Mouse (Mus musculus) gastrocnemius, postnatal 10 days (tissue): Measurements from ENCODE around the gene Ldha. TPM values are rescaled to one million over a fixed set of nuclear protein-coding genes. Genes with fewer than 3 reads are reported as not detected.

ENCODE experiments used
- DNase-seq: peaks from one replicate; pipeline ENCODE4 v3.0.0; 2021; ENCODE audit warnings: mixed read lengths
- total RNA-seq, 2 experiments: library from RNA; stranded (reverse); gene quantifications; 2 replicates each; pipeline ENCODE4 v1.2.3; 2021

Ldha gene
- total RNA-seq, 2 experiments from 2014 or later, result 1,967 to 2,342 TPM

DNA sequence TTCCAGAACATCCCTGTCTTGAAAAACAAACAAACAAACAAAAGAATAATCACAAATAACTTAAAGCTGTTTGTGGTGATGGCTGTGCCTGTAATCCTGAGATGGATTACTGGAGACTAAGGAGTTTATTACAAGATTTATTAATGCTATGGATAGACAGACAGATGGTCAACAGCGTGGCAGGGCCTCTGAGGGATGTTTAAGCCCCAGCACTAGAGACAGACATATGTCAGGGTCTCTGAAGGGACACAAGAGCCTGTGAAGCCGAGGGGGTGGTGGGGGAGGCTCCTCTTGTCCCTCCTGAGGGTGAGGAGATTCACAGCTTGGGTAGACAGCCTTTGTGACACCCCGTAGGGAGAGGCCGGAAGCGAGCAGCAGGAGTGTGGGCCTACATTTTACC is 4.2 kb upstream of the Ldha start:
- DNase-seq, result no peak

DNA sequence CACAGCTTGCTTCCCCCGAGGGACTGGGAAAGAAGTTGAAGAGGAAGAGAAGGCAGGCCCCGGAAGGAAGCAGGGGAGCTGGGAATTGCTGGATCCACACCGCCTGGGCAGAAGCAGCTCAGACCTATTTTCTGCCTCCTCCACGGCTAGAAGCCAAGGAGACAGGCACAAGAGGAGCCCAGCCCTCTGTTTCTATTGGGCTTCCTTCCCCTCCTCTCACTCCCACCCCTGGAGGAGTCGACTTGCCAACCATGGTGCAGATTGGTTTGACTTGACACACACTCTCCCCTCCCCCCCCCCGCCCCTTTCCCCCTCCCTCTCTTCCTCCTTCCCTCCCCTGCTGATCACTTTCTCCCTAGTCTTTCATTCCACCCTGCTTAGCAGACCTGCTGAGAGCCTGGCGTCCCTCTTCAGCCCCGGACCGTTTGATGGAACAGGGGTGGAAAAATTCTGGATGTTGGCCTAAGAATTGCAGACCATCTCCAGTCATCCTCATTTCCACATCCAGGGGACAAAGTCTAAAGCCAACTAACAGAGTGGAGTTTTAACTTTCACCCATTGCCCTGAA is 3.1 kb upstream of the Ldha start:
- peak; percentile 30 for DNase-seq

DNA sequence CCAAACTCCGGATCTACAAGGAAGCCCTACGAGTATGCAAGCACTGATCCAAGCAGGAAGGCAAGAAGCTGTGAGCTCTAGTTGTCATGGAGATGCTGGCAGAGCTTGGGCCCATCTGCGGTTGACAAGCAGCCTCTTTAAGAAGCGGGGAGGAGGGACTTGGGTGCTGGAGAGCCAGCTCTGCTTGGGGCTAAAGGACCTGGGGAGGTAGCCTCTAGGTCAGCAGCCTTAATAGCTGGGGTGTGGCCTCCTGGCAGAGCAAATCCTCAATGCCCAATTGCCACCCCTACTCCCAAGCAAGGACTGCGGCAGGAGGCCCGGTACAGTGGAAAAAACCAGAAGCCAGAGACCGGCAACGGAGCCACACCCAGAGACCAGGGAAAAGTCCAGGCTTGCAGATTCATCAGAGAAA is 2.4 kb upstream of the Ldha start:
- peak; percentile 66 for DNase-seq

DNA sequence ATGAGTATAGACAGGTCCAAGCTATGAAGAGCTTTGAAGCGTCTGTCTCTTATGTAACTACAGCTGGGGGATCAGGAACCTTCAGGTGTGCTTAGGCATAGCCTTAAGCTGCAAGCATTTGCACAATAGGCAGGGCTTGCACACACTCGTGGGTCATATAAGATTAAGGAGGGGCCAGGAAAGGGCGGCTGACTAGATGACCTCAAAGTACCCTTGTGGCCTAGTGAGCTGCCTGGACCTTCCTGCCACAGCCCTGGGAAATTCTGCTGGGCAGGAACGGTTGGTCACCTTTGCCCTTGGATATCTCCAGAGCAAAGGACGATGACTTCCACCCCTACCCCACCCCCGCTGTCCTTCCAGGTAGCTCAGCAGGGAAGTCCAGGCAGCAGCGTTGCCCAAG is 1.8 kb upstream of the Ldha start:
- DNase-seq, result no peak

DNA sequence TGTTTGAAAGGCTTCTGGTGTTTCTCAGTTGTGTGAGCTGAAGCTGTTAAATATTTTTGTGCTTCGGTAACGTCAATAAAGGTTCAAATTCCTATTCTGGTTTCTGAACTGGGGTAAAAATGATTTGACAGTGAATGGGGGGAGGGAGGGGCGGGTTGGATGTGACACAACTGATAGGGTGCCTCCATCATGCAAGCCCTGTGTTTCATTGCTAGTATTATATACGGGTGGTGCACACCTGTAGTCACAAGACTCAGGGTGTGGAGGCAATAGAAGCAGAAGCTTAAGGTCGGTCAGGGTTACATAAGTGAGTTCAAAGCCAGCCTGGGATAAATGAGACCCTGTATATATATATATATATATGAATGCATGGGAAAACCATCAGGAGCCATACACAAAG is 1.4 kb upstream of the Ldha start:
- no peak for DNase-seq

DNA sequence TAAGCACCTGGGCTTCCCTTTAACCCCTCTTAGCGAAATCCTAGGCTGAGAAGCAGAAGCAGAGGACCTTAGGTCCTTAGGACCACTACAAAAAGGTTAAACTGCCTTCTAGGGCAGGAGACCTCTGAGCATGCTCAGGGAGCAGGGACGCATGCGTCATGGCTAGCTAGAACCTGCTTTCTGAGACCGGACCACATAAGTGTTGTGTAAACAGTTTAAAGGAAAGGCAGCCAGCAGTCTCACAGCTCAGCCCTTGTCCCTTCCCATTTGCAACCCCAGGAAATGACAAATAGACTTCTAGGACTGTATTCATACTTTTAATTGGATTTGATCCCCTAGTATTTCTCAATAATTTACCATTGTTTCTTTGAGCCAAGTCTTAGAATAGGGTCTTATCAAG is 949 bp upstream of the Ldha start:
- DNase-seq, result no peak

DNA sequence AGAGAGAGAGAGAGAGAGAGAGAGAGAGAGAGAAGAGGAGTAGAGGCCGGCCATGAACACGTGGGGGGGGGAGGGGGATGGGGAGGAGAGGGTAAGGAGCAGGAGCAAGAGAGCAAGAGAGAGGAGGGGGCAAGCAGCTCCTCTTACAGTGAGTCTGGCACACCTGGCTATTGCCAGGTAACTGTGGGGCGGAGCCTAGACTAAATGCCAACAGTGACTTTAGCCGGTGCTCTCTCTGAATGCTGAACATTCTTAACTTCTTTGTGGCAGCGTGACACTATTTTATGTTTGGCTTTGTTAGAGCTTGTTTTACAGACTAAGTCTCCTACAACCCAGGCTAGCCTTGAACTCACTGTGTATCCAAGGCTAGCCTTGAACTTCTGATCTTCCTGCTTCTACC is 1.0 kb downstream of the Ldha start:
- no peak for DNase-seq

DNA sequence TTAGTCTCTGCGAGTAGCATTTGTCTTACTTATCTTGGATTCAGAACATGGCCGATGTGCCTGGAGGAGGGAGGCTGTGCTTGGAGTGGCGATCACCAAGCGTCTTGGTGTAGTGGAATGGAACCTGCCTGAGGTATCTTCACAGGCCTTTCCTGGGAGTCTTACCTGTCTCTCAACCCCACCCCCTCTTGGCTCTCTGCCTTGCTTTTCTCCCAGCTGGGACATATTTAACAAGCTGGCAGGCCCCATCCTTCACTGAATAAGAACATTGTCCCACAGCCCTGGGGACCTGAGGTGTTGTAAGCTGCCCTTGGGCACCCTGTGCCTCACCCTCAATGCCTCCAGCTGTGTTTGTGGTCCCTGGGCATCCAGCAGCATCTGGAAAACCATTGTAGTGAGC is 2.3 kb downstream of the Ldha start:
- no peak for DNase-seq

DNA sequence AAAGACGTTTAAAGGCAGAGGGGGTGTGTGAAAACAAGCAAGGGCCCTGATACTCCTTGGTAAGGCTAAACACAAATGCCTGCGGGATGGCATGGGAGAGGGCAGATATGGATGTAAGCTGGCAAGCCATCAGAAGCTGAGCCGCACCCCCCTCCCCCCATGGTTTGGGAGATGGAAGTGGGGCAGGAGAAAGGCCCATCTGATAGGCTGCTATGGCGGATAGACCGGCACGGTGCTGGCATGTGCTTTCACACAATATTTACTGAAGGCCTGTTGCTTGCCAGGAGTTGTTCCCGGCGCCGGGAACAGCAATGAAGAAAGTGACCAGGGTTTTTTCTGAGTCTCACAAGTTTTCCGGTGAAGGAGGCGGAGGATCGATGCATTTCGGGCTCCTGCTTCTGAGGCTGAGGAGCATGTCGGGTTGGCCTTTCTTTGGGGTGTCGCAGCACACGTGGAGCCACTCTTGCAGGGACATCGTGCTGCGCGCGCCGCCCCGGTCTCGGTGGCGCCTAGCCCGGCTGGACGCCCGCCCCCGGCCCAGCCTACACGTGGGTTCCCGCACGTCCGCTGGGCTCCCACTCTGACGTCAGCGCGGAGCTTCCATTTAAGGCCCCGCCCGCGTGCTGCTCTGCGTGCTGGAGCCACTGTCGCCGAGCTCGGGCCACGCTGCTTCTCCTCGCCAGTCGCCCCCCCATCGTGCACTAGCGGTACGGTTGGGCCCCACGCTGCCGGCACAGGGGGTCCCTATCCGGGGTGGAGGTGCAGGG is 4.1 kb downstream of the Ldha start:
- DNase-seq, result peak; percentile 97

DNA sequence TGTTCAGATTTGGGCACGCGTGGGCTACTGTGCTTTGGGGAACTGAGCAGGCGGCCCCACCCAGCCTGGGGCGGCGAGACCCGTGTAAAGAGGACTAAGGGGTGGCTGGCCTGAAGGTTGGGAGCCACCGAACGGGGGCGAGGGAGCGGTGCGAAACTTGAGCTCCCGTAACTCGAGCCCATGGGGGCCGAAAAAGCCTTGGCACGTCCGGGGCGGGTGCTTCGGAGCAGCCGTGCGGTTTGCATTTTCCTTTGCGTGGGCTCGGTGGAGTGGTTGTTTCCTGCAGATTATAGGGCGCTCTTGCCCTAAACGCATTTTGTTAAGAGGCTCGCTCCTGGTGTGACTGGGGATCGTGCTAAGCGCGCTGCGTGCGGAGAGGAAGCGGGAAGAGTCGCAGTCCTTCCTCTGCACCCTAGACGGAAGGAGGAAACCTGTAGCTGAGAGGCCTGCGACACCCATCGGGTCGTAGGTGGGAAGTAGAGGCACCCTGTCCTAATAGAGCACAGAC is 4.8 kb downstream of the Ldha start:
- peak; percentile 65 for DNase-seq

DNA sequence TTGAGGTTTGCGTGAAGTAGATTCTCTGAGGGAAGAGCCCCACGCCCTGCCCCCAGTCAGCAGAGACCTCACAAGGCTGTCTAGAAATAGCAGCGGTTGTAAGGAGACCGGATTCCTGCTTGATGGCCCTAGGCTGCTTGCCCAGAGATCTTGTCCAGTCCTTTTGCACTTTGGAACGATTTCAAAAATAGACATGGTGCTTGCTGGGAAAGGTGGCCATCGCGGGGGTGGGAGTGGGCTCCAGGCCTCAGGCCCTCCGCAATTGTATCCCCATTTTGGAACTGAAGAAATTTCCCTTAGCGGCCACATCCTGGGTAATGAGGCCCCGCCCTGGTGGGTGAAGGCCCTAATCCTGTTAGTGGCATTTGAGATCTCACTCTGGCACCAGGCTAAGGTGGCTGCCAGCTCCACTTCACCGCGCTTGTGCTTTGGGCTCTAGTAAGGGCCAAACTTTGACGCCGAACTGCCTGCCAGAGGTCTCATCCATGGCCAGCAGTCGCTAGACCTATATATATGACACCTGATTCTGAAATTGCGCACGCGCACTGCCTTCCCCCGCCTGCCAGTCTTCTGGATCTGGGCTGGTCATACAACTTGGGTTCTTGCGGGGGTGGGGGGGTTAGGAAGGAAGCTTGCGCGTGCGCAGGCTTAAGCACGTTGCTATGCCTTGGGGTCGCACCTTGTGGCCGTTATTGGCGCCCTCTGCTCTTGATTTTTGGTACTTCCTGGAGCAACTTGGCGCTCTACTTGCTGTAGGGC is 5.4 kb downstream of the Ldha start:
- DNase-seq, result peak; percentile 52

DNA sequence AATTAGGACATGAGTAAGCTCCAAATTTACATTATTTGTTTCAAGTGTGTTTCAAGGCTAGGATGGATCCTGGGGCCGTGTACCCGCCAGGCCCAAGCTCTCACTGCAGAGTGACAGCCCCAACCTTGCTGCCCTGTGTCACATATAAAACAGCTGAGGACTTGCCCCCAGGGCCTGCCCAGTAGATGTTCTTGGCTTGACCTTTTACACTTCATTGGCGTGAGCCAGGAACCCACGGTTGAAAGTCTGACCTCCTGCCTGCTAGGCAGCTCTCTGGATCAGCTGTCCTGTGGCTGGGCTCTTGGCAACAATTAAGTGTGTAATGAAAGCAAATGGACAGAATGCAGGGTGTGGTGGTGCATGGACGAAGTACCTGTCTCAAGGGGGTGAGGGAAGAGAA is 8.0 kb downstream of the Ldha start:
- DNase-seq, result no peak

DNA sequence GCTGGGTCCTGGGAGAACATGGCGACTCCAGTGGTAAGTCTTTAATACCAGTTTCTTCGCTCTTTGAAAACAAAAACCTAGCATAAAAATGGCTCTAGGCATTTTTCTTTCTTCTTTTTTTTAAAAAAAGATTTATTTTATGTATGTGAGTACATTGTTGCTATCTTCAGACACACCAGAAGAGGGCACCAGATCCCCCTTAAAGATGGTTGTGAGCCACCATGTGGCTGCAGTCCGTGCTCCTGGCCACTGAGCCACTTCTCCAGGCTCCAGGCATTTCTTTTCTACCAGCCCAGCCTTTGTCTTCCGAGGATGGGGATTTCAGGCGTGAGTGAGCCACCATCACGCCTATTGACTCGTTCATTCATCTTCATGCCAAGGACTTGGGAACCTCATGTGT is 9.8 kb downstream of the Ldha start:
- DNase-seq, result no peak

DNA sequence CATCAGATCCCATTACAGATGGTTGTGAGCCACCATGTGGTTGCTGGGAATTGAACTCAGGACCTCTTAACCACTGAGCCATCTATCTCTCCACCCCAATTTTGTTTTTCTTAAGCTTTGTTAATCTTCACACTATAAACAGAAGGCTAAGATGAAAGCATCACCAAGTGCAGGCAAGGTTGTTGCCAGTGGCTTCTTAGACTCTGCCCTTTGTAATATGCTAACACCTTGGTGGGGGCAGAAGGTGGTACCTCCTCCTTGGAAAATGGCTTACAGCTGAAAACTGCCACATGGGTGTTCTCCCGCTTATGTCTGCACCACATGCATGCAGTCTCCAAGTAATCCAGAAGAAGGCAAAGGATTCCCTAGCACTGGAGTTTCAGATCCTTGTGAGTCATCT is 11.4 kb downstream of the Ldha start:
- DNase-seq, result no peak

DNA sequence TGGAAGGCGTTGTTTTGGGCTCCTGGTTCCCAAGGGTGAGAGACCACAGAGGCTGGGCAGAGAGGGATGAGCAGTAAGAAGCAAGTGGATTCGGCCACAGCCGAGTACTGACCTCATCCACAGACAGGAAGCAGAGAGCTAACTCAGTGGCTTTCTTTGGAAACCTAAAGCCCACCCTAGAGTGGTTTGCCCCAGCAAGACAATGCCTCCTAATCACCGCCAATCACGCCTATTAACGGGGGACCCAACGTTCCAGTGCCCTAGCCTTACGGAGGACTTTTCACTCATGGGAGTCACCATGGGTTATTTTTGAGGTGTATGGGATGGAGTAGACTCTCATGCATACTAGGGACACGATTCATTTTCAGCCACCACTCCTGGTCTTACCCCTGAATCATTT is 12.1 kb downstream of the Ldha start:
- DNase-seq, result no peak

DNA sequence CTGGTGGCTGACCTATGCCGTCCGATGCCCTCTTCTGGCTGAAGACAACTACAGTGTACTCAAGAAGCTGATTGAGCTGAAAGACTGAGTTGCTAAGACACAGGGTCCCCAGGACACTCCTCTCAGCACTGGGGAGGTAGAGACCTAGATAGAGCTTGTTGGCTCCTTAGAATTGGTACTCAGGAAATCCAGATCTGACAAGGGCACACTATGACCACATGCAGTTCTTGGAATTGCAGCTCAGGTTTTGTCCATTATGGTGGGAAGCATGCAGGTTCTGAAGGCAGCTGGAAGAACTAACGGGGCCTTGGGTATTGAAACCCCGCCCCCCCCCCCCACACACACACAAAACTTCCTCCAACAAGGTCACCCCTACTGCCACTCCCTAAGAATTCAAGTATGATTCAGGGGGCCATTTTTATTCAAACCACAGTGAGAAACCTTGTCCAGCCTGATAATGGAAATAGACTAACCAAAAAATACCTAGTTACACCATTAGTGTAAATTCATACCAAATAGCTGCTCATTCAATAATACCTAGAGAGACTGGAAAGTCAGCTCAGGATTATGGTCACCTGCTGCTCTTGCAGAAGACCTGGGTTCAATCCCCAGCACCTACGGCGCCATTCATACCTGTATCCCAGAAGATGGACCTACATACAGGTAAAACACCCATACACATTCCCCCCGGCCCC is 14.7 kb downstream of the Ldha start:
- DNase-seq, result no peak

DNA sequence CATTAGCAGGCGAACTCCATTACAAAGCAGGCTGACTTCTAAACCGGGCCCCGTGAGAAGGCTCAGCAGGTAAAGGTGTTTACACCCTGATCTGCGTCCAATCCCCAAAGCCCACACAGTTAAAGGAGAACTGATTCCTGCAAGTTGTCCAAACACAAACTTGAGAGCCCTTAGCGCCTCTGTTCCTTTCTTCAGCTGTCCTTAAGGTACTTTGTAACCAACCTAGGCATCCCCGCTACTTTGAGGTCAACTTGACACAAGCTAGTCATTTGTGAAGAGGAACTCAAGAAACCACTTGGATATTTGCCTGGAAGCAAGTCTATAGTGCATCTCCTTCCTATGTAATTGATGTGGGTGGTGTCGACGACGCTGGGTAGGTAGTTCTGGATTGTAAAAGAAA is 16.2 kb downstream of the Ldha start:
- no peak for DNase-seq

DNA sequence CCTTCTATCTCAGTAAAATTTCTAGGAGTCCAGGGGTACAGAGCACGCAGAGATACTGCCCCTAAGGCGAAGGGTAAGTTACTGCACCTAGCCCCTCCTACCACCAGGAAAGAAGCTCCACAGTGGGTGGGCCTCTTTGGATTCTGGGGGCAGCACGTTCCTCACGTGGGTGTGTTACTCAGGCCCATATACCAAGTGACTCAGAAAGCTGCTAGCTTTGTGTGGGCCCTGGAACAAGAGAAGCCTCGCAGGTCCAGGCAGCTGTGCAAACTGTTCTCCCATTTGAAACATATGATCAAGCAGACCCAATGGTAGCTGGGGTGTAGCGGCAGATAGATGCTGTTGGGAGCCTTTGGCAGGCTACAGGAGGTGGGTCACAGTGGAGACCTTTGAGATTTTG is 17.8 kb downstream of the Ldha start:
- no peak for DNase-seq

DNA sequence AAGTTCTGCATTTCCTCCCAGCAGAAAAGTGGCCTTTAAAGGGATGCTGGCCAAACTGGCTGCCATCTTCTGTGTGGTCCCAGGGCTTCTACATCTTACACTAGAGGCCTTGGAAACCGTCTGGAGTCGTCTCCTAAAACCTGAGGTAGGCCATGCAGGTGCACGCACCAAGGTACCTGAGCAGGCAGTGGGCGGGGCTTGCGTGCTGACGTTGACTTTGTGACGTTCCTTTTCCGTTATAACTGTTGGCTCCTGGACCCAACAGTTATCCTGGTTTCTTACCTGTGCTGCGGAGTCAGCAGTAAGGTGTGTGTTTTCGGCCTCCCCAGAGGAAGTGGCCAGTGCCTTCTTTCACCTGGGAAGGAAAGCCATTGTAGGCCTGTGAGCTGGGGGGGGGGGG is 19.7 kb downstream of the Ldha start, which contains the start of gene Ldhc:
TSS of gene Ldhc (plus strand) at position 208 of the 400 bp plus-strand sequence.
- no peak for DNase-seq

DNA sequence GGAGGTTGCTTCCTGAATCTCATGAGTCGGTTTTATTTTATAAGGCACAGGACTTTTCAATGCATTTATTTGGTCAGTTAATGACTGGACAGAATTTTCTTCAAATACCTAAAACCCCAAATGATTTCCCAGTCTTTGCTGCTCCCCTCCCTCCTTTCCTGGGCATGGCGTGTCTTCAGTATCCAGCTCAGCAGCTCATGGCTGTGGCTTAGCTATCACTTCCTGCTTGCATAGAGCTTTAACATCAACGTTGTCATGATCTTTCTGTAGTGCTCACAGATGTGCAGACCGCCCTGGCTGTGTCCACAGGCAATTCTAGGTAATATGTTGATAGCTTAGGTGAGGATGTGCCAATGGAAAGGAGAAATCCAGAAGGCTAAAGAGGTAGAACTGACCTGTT is 30.7 kb downstream of the Ldha start:
- no peak for DNase-seq

DNA sequence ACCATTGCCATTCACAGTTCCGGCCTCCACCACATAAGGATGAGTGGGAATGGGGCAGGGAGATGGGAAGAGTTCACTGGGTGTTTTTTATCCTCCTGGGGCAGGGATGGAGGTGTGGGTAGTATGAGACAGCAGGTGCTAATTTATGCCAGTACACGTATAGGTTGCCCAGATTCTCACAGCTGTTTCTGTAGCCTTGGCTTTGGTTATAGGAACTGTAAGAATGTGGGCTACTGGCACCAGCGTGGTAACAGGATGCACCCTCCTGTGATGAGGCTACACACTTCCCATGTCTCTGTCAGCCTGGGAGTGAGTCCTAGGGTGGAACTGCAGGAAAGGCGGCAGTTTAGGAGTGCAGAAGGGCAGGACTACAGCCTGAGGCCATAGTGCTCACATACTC is 35.6 kb downstream of the Ldha start:
- DNase-seq, result no peak

DNA sequence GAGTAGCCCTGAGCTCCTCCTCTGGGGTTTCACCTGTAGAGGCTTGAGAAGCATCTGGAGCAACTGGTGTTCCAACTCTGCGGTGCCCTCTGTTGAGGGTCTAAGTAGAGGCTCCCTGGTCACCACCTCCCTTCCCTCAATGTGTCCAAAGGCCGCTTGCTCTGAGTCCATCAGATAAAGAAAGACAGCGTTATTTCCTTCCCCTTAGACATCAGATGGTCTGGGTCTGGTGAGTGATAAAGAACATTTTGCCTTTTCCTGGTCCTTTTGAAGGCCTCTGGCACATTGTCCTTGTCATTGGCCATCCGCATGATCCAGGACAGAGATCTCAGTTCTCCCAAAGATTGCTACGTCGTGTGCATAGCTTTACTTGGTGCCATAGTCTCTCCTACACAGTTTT is 36.0 kb downstream of the Ldha start:
- no peak for DNase-seq

DNA sequence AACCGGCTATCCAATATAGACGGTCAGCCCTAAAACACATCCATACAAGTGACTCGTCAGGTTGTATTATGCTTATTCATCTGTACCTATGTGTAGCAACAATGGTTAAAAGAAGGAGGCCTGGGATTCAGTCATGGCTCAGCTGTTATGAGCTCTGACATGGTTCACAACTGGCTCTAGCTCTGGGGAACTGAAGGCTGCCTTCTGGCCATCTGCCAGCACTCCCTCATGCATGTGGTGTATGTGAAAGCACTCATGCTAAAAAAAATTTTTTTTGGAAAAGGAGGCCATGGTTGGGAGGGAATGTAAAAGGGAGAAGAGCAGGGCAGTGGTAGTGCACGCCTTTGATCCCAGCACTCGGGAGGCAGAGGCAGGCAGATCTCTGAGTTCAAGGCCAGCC is 38.6 kb downstream of the Ldha start:
- DNase-seq, result peak; percentile 20
